In genomic region chr4:137730134-137730533, GRCm38 (mm10) we compare ENCODE assay signal across 8 mouse cellular contexts.
A peak's percentile ranks its signal among the peaks of the same experiment; 100 is the strongest.
DNase-seq lines count a peak whose midpoint lies in the region; ATAC-seq and TF ChIP-seq lines count a peak whose summit lies in the region.

No protein-coding gene starts in this region.

- WGBS in heart, embryonic 16.5 days, result 19% methylated on average over 3 of the region's 3 CpGs
- 17% methylated on average over 3 of the region's 3 CpGs for WGBS in liver, embryonic 13.5 days (ENCODE audit: insufficient replicate concordance)
- WGBS in neural tube, embryonic 11.5 days, result 13% methylated on average over 3 of the region's 3 CpGs
- WGBS in stomach, embryonic 15.5 days, result 19% methylated on average over 3 of the region's 3 CpGs

- no peak overlapping the region for H3K4me3 ChIP-seq in C2C12 (ENCODE audit: insufficient read depth, poor library complexity, severe bottlenecking)
- H3K4me3 ChIP-seq in heart, embryonic 16.5 days (ENCODE audit: low read length), result no peak overlapping the region
- H3K4me3 ChIP-seq in liver, embryonic 13.5 days (replicated peaks), result no peak overlapping the region
- H3K4me3 ChIP-seq in neural tube, embryonic 11.5 days (ENCODE audit: low read depth, low read length), result no peak overlapping the region
- no peak overlapping the region for H3K4me3 ChIP-seq in stomach, embryonic 15.5 days (replicated peaks)

- no peaks in the 10 kb centered on the region for H3K79me3 ChIP-seq in C2C12 (ENCODE audit: low read depth)

- H3K4me1 ChIP-seq in heart, embryonic 16.5 days (ENCODE audit: control insufficient read depth, insufficient read depth, low read length), result no peaks in the 10 kb centered on the region
- H3K4me1 ChIP-seq in liver, embryonic 13.5 days (replicated peaks), result peaks cover 28% of the 10 kb centered on the region
- H3K4me1 ChIP-seq in neural tube, embryonic 11.5 days (ENCODE audit: control insufficient read depth, insufficient read depth, low read length), result peaks cover 15% of the 10 kb centered on the region
- peaks cover 24% of the 10 kb centered on the region; the same call in 1 of the 2 replicates for H3K4me1 ChIP-seq in stomach, embryonic 15.5 days

- H3K27ac ChIP-seq in heart, embryonic 16.5 days (ENCODE audit: low read length), result no peak overlapping the region
- no peak overlapping the region for H3K27ac ChIP-seq in liver, embryonic 13.5 days
- no peak overlapping the region for H3K27ac ChIP-seq in neural tube, embryonic 11.5 days (ENCODE audit: low read depth, low read length)
- no peak overlapping the region for H3K27ac ChIP-seq in stomach, embryonic 15.5 days

- H3K79me2 ChIP-seq in C2C12 (ENCODE audit: control insufficient read depth, insufficient read depth), result no peaks in the 10 kb centered on the region

- no peaks in the 10 kb centered on the region for H3K36me3 ChIP-seq in C2C12 (ENCODE audit: control insufficient read depth, insufficient read depth)
- no peaks in the 10 kb centered on the region for H3K36me3 ChIP-seq in heart, embryonic 16.5 days (ENCODE audit: control insufficient read depth, insufficient read depth)
- H3K36me3 ChIP-seq in liver, embryonic 13.5 days, result no peaks in the 10 kb centered on the region
- no peaks in the 10 kb centered on the region for H3K36me3 ChIP-seq in neural tube, embryonic 11.5 days (ENCODE audit: control insufficient read depth, insufficient read depth, low read length)
- H3K36me3 ChIP-seq in stomach, embryonic 15.5 days, result no peaks in the 10 kb centered on the region

- peak; percentile 64 for ATAC-seq in erythroblast, adult 5-6 weeks (replicated peaks; ENCODE audit: low FRiP score, poor library complexity, severe bottlenecking)
- 0 out of 2 replicates have a peak, but pooled peaks have one; percentile 9 for ATAC-seq in heart, embryonic 16.5 days (replicated peaks; ENCODE audit: extremely low read depth, insufficient read depth, low FRiP score)
- peak; percentile 18; the same call in 1 of the 2 replicates for ATAC-seq in liver, embryonic 13.5 days (ENCODE audit: low read depth)
- 0 out of 2 replicates have a peak, but pooled peaks have one; percentile 24 for ATAC-seq in neural tube, embryonic 11.5 days (ENCODE audit: insufficient read depth, low FRiP score, low TSS enrichment)
- 0 out of 2 replicates have a peak, but pooled peaks have one; percentile 12 for ATAC-seq in stomach, embryonic 15.5 days (ENCODE audit: insufficient read depth, low FRiP score, low read depth)

- DNase-seq in brain, embryonic 14.5 days (ENCODE audit: low read depth), result peak; percentile 95
- DNase-seq in kidney, postnatal 14 days, result peak; percentile 90
- DNase-seq in liver, embryonic 13.5 days, result peak; percentile 66
- DNase-seq in neural tube, embryonic 11.5 days (ENCODE audit: low spot score), result peak; percentile 89

- H3ac ChIP-seq in C2C12 (ENCODE audit: control insufficient read depth, insufficient read length, low read depth), result no peak overlapping the region

- H3K4me2 ChIP-seq in heart, embryonic 16.5 days (ENCODE audit: low read depth, low read length), result no peak overlapping the region
- H3K4me2 ChIP-seq in liver, embryonic 13.5 days, result no peak overlapping the region
- no peak overlapping the region for H3K4me2 ChIP-seq in neural tube, embryonic 11.5 days (ENCODE audit: low read depth)
- no peak overlapping the region for H3K4me2 ChIP-seq in stomach, embryonic 15.5 days

- TF ChIP-seq POLR2A in brain, embryonic 14.5 days (IDR thresholded peaks at IDR 0.05; ENCODE audit: borderline replicate concordance, extremely low read depth, insufficient read depth, insufficient read length, poor library complexity, severe bottlenecking), result no peak

- no peaks in the 10 kb centered on the region for H3K9me3 ChIP-seq in heart, embryonic 16.5 days (replicated peaks; ENCODE audit: control insufficient read depth, low read length)
- H3K9me3 ChIP-seq in liver, embryonic 13.5 days (replicated peaks), result no peaks in the 10 kb centered on the region
- H3K9me3 ChIP-seq in neural tube, embryonic 11.5 days (ENCODE audit: control insufficient read depth, low read length), result no peaks in the 10 kb centered on the region
- H3K9me3 ChIP-seq in stomach, embryonic 15.5 days, result no peaks in the 10 kb centered on the region

- no peak overlapping the region for H3K9ac ChIP-seq in heart, embryonic 16.5 days (ENCODE audit: low read length)
- no peak overlapping the region for H3K9ac ChIP-seq in liver, embryonic 13.5 days
- no peak overlapping the region for H3K9ac ChIP-seq in neural tube, embryonic 11.5 days (ENCODE audit: low read length)
- no peak overlapping the region for H3K9ac ChIP-seq in stomach, embryonic 15.5 days

- H3K27me3 ChIP-seq in C2C12 (ENCODE audit: control insufficient read depth, insufficient read depth, insufficient read length), result peaks cover 20% of the 10 kb centered on the region
- H3K27me3 ChIP-seq in heart, embryonic 16.5 days (ENCODE audit: control insufficient read depth, insufficient read depth, low read length), result peaks cover 52% of the 10 kb centered on the region
- H3K27me3 ChIP-seq in liver, embryonic 13.5 days, result peaks cover 68% of the 10 kb centered on the region
- peaks cover 15% of the 10 kb centered on the region; the same call in 1 of the 2 replicates for H3K27me3 ChIP-seq in neural tube, embryonic 11.5 days (ENCODE audit: control insufficient read depth, insufficient read depth, low read length)
- H3K27me3 ChIP-seq in stomach, embryonic 15.5 days (replicated peaks), result peaks cover 19% of the 10 kb centered on the region

- peak; percentile 42 for TF ChIP-seq CTCF in C2C12 (IDR thresholded peaks at IDR 0.05; ENCODE audit: control insufficient read depth, insufficient read depth, insufficient read length)
- TF ChIP-seq CTCF in brain, embryonic 14.5 days (IDR thresholded peaks at IDR 0.05; ENCODE audit: borderline replicate concordance, extremely low read depth, insufficient read depth, insufficient read length), result peak; percentile 97

TF ChIP-seq in C2C12, 6 proteins besides CTCF, POLR2A, EP300 and RAD21:
- no peak for TF ChIP-seq MAX (IDR thresholded peaks at IDR 0.05)
- TF ChIP-seq FOSL1 (IDR thresholded peaks at IDR 0.05; ENCODE audit: insufficient read depth, low read length, poor library complexity, severe bottlenecking), result no peak
- no peak for TF ChIP-seq MYOD1 (IDR thresholded peaks at IDR 0.05; ENCODE audit: control insufficient read depth, insufficient read length, low read depth)
- no peak for TF ChIP-seq USF1 (IDR thresholded peaks at IDR 0.05; ENCODE audit: low read depth)
- TF ChIP-seq CEBPB (IDR thresholded peaks at IDR 0.05; ENCODE audit: low read depth), result no peak
- TF ChIP-seq MYOG (IDR thresholded peaks at IDR 0.05; ENCODE audit: control insufficient read depth, extremely low read depth, insufficient read length), result no peak
TF ChIP-seq in C2C12: peak in this region for 0.

Comparison
In these comparisons a context has a peak if more than half of its experiments do, and no peak if none do; other contexts are left out.
1. ATAC-seq: peak in every context shown above with its lines; median percentile 64 in erythroblast, adult 5-6 weeks; 24 in neural tube, embryonic 11.5 days; 18 in liver, embryonic 13.5 days; 12 in stomach, embryonic 15.5 days; 9 in heart, embryonic 16.5 days.